Mouse (Mus musculus) regulatory T cell (primary cell): Measurements from ENCODE around the gene Fam83e.

Experiments used
- in situ Hi-C: fragments of 300-600 bp; cut with MboI, MseI; formaldehyde crosslinking; loops from one replicate; pipeline ENCODE4 v1.15.1; 2025; ENCODE audit warnings: high pct_unique_total_duplicates

Gene Fam83e

GRCm38 (mm10) chr7:45733477-45733876 lies 12.5 kb downstream of the Fam83e start:
- in situ Hi-C loops: loop anchor here (5.0 kb wide), 3 partner anchors 74 to 294 kb away; partner anchors contain the start of genes Ccdc114 and Emp3

GRCm38 (mm10) chr7:45739162-45739763 lies 18.3 kb downstream of the Fam83e start:
- in situ Hi-C loops: no loop called here

GRCm38 (mm10) chr7:45739820-45740219 lies 18.8 kb downstream of the Fam83e start:
- in situ Hi-C loops: no loop called here

GRCm38 (mm10) chr7:45741308-45741707 lies 20.3 kb downstream of the Fam83e start:
- in situ Hi-C loops: no loop called here

GRCm38 (mm10) chr7:45741777-45742176 lies 20.8 kb downstream of the Fam83e start:
- in situ Hi-C loops: no loop called here

- in situ Hi-C loops: no loop called here
Observed at GRCm38 (mm10) chr7:45742338-45742737, 21.3 kb downstream of the Fam83e start.

- in situ Hi-C loops: no loop called here
Observed at GRCm38 (mm10) chr7:45744387-45744786, 23.4 kb downstream of the Fam83e start.

- in situ Hi-C loops: no loop called here
Observed at GRCm38 (mm10) chr7:45746518-45746917, 25.5 kb downstream of the Fam83e start.

GRCm38 (mm10) chr7:45747450-45747849 lies 26.4 kb downstream of the Fam83e start:
- in situ Hi-C loops: no loop called here

- in situ Hi-C loops: no loop called here
Observed at GRCm38 (mm10) chr7:45748110-45748509, 27.1 kb downstream of the Fam83e start.

GRCm38 (mm10) chr7:45749401-45749800 lies 28.4 kb downstream of the Fam83e start:
- in situ Hi-C loops: no loop called here

GRCm38 (mm10) chr7:45750162-45750561 lies 29.1 kb downstream of the Fam83e start:
- in situ Hi-C loops: no loop called here

GRCm38 (mm10) chr7:45755703-45756102 lies 34.7 kb downstream of the Fam83e start:
- in situ Hi-C loops: no loop called here

- in situ Hi-C loops: no loop called here
Observed at GRCm38 (mm10) chr7:45759400-45759799, 38.4 kb downstream of the Fam83e start.

- in situ Hi-C loops: no loop called here
Observed at GRCm38 (mm10) chr7:45760151-45760550, 39.1 kb downstream of the Fam83e start.

GRCm38 (mm10) chr7:45765995-45766394 lies 45.0 kb downstream of the Fam83e start:
- in situ Hi-C loops: no loop called here

GRCm38 (mm10) chr7:45766764-45767163 lies 45.8 kb downstream of the Fam83e start:
- in situ Hi-C loops: no loop called here

GRCm38 (mm10) chr7:45767500-45767899 lies 46.5 kb downstream of the Fam83e start:
- in situ Hi-C loops: no loop called here

GRCm38 (mm10) chr7:45770427-45771082 lies 49.5 kb downstream of the Fam83e start:
- in situ Hi-C loops: no loop called here

GRCm38 (mm10) chr7:45771101-45771500 lies 50.1 kb downstream of the Fam83e start:
- in situ Hi-C loops: no loop called here

GRCm38 (mm10) chr7:45775237-45775636 lies 54.2 kb downstream of the Fam83e start:
- in situ Hi-C loops: no loop called here
